Mouse (Mus musculus) testis, postnatal 10 days (tissue): ENCODE measurements around the gene Pebp1.
"Not testable (repeated sequence)": the region's sequence is repeated elsewhere in the genome, so short reads cannot be mapped to it uniquely, and the experiment has no call there.

ENCODE experiments used
- DNase-seq: peaks from one replicate; pipeline ENCODE4 v3.0.0; 2021; ENCODE audit warnings: low spot score

Gene Pebp1

GRCm38 (mm10) chr5:117286831-117287822, at the start of gene Pebp1:
TSS of gene Pebp1 (minus strand) at chr5:117287625.
- peak; percentile 98 for DNase-seq

- DNase-seq = no peak
These were observed 43.0 kb upstream of the Pebp1 start for GRCm38 (mm10) chr5:117330457-117330856.

- DNase-seq = no peak
These were observed 39.0 kb upstream of the Pebp1 start for GRCm38 (mm10) chr5:117326408-117326807.

GRCm38 (mm10) chr5:117323751-117324150, 36.3 kb upstream of the Pebp1 start:
- no peak for DNase-seq

GRCm38 (mm10) chr5:117318741-117319629, 31.6 kb upstream of the Pebp1 start, which contains the start of gene Vsig10:
TSS of gene Vsig10 (plus strand) at chr5:117319083.
- peak; percentile 79 for DNase-seq

GRCm38 (mm10) chr5:117314587-117315428, 27.4 kb upstream of the Pebp1 start:
- DNase-seq = no peak

GRCm38 (mm10) chr5:117313909-117314308, 26.5 kb upstream of the Pebp1 start:
- DNase-seq = no peak

- DNase-seq = peak; percentile 85
These were observed 26.0 kb upstream of the Pebp1 start for GRCm38 (mm10) chr5:117313420-117313819.

- peak; percentile 92 for DNase-seq
These were observed 20.3 kb upstream of the Pebp1 start for GRCm38 (mm10) chr5:117307699-117308098.

GRCm38 (mm10) chr5:117306826-117307225, 19.4 kb upstream of the Pebp1 start:
- no peak for DNase-seq

- DNase-seq = no peak
These were observed 18.3 kb upstream of the Pebp1 start for GRCm38 (mm10) chr5:117305754-117306153.

- DNase-seq = peak; percentile 97
These were observed 17.5 kb upstream of the Pebp1 start for GRCm38 (mm10) chr5:117304947-117305346.

- DNase-seq = no peak
These were observed 16.5 kb upstream of the Pebp1 start for GRCm38 (mm10) chr5:117303691-117304579.

GRCm38 (mm10) chr5:117302899-117303298, 15.5 kb upstream of the Pebp1 start:
- no peak for DNase-seq

GRCm38 (mm10) chr5:117295011-117295410, 7.6 kb upstream of the Pebp1 start:
- DNase-seq = no peak

- not testable (repeated sequence) for DNase-seq
These were observed 6.4 kb upstream of the Pebp1 start for GRCm38 (mm10) chr5:117293776-117294175.

GRCm38 (mm10) chr5:117292547-117292946, 5.1 kb upstream of the Pebp1 start:
- no peak for DNase-seq

GRCm38 (mm10) chr5:117291312-117291711, 3.9 kb upstream of the Pebp1 start:
- no peak for DNase-seq

- DNase-seq = no peak
These were observed 2.7 kb upstream of the Pebp1 start for GRCm38 (mm10) chr5:117290081-117290480.

GRCm38 (mm10) chr5:117289646-117290045, 2.2 kb upstream of the Pebp1 start:
- no peak for DNase-seq
